Mouse (Mus musculus) limb, embryonic 11.5 days (tissue): Measurements from ENCODE around the gene Ercc1. TPM values are rescaled to one million over a fixed set of nuclear protein-coding genes. Genes with fewer than 3 reads are reported as not detected.

ENCODE experiments used
- ATAC-seq: fragments of 200-750 bp; cut with Nextera tagmentation; 2 replicates; pipeline ENCODE4 v1.8.0; 2017; ENCODE audit warnings: low read depth; ENCODE audit not compliant: insufficient number of reproducible peaks, low FRiP score, low TSS enrichment
- DNase-seq: peaks from one replicate; pipeline ENCODE4 v3.0.0-alpha.2; 2015; ENCODE audit warnings: low spot score
- H3K27ac ChIP-seq: fragments of 300-500 bp; sonication (generic); replicated peaks from 2 replicates; pipeline ENCODE4 v1.5.1; 2014; ENCODE audit warnings: low read depth, mild to moderate bottlenecking, low read length
- H3K27me3 ChIP-seq: fragments of 300-500 bp; sonication (generic); 2 replicates; pipeline ENCODE4 v1.6.1; 2014; ENCODE audit warnings: mild to moderate bottlenecking, low read length, mixed read lengths; ENCODE audit not compliant: control insufficient read depth, insufficient read depth
- H3K36me3 ChIP-seq: fragments of 300-500 bp; sonication (generic); 2 replicates; pipeline ENCODE4 v1.6.1; 2014; ENCODE audit warnings: mild to moderate bottlenecking, low read length, moderate library complexity, mixed read lengths; ENCODE audit not compliant: control insufficient read depth, insufficient read depth
- H3K4me1 ChIP-seq: fragments of 300-500 bp; sonication (generic); 2 replicates; pipeline ENCODE4 v1.6.1; 2014; ENCODE audit warnings: low read length, mixed read lengths; ENCODE audit not compliant: control insufficient read depth, insufficient read depth
- H3K4me2 ChIP-seq: fragments of 300-500 bp; sonication (generic); 2 replicates; pipeline ENCODE4 v1.6.1; 2014; ENCODE audit warnings: low read depth, mild to moderate bottlenecking, moderate library complexity; ENCODE audit not compliant: severe bottlenecking
- H3K4me3 ChIP-seq: fragments of 300-500 bp; sonication (generic); 2 replicates; pipeline ENCODE4 v1.5.1; 2014; ENCODE audit warnings: low read depth, low read length
- H3K9ac ChIP-seq: fragments of 300-500 bp; sonication (generic); 2 replicates; pipeline ENCODE4 v1.6.1; 2014; ENCODE audit warnings: mild to moderate bottlenecking, low read length
- H3K9me3 ChIP-seq: fragments of 300-500 bp; sonication (generic); 2 replicates; pipeline ENCODE4 v1.6.1; 2016; ENCODE audit warnings: low read length; ENCODE audit not compliant: control insufficient read depth
- WGBS: fragments of 180-500 bp; shearing (Covaris S2); extraction: QIAGEN DNeasy Blood & Tissue Kit; methylation state at CpG from one replicate; pipeline ENCODE4 v1.1.7; 2014; 5-methylcytosine and 5-hydroxymethylcytosine counted together
- polyA plus RNA-seq: library from polyadenylated mRNA; unstranded; fragments of >200 nt; fragmentation: Nextera tagmentation; extraction: Ambion mirVana; gene quantifications from 2 replicates; pipeline ENCODE4 v1.2.1, GENCODE M21; 2014

Ercc1 gene
- polyA plus RNA-seq, 1 experiment from 2014 or later: 114 TPM

GRCm38 (mm10) chr7:19318201-19318600, 26.4 kb upstream of the Ercc1 start:
- 60% methylated on average over 2 of the region's 2 CpGs for WGBS
- no peak overlapping the region for H3K4me3 ChIP-seq
- ATAC-seq (no peak), DNase-seq (no peak)
- no peaks in the 10 kb centered on the region for H3K9me3 ChIP-seq
- H3K27ac ChIP-seq: no peak overlapping the region
- no peak overlapping the region for H3K4me2 ChIP-seq
- peaks cover 9% of the 10 kb centered on the region; the same call in 1 of the 2 replicates for H3K27me3 ChIP-seq
- H3K4me1 ChIP-seq: 0 out of 2 replicates have a peak, but pooled peaks cover 7% of the 10 kb centered on the region
- H3K9ac ChIP-seq: no peak overlapping the region
- H3K36me3 ChIP-seq: no peaks in the 10 kb centered on the region

GRCm38 (mm10) chr7:19318676-19319075, 25.9 kb upstream of the Ercc1 start:
- ATAC-seq (no peak), DNase-seq (no peak)
- H3K9me3 ChIP-seq: no peaks in the 10 kb centered on the region
- no peak overlapping the region for H3K4me3 ChIP-seq
- WGBS: 82% methylated on average over 7 of the region's 7 CpGs
- no peak overlapping the region for H3K9ac ChIP-seq
- no peak overlapping the region for H3K27ac ChIP-seq
- no peak overlapping the region for H3K4me2 ChIP-seq
- H3K27me3 ChIP-seq: peaks cover 9% of the 10 kb centered on the region; the same call in 1 of the 2 replicates
- H3K36me3 ChIP-seq: no peaks in the 10 kb centered on the region
- H3K4me1 ChIP-seq: 0 out of 2 replicates have a peak, but pooled peaks cover 7% of the 10 kb centered on the region

- peaks cover 9% of the 10 kb centered on the region; the same call in 1 of the 2 replicates for H3K27me3 ChIP-seq
- H3K9me3 ChIP-seq: no peaks in the 10 kb centered on the region
- peak overlapping the region; percentile 34 for H3K4me3 ChIP-seq
- 13% methylated on average over 9 of the region's 9 CpGs for WGBS
- no peak overlapping the region for H3K27ac ChIP-seq
- H3K36me3 ChIP-seq: no peaks in the 10 kb centered on the region
- peak overlapping the region; percentile 57 for H3K9ac ChIP-seq
- H3K4me2 ChIP-seq: peak overlapping the region; percentile 83
- 0 out of 2 replicates have a peak, but pooled peaks cover 7% of the 10 kb centered on the region for H3K4me1 ChIP-seq
- ATAC-seq (peak; percentile 67; the same call in 1 of the 2 replicates), DNase-seq (no peak)
Measured at GRCm38 (mm10) chr7:19319458-19319857, 25.1 kb upstream of the Ercc1 start.

- DNase-seq (peak; percentile 98), ATAC-seq (peak; percentile 85)
- WGBS: 1% methylated on average over 41 of the region's 41 CpGs
- peak overlapping the region; percentile 34 for H3K4me3 ChIP-seq
- no peaks in the 10 kb centered on the region for H3K9me3 ChIP-seq
- H3K9ac ChIP-seq: peak overlapping the region; percentile 57
- peak overlapping the region; percentile 83 for H3K4me2 ChIP-seq
- H3K27me3 ChIP-seq: peaks cover 9% of the 10 kb centered on the region; the same call in 1 of the 2 replicates
- no peaks in the 10 kb centered on the region for H3K36me3 ChIP-seq
- H3K27ac ChIP-seq: no peak overlapping the region
- H3K4me1 ChIP-seq: 0 out of 2 replicates have a peak, but pooled peaks cover 7% of the 10 kb centered on the region
Measured at GRCm38 (mm10) chr7:19319906-19320305, 24.7 kb upstream of the Ercc1 start.

GRCm38 (mm10) chr7:19320637-19321036, 23.9 kb upstream of the Ercc1 start:
- 40% methylated on average over 7 of the region's 7 CpGs for WGBS
- H3K4me1 ChIP-seq: 0 out of 2 replicates have a peak, but pooled peaks cover 7% of the 10 kb centered on the region
- H3K9me3 ChIP-seq: no peaks in the 10 kb centered on the region
- H3K27me3 ChIP-seq: peaks cover 9% of the 10 kb centered on the region; the same call in 1 of the 2 replicates
- no peak overlapping the region for H3K9ac ChIP-seq
- H3K36me3 ChIP-seq: no peaks in the 10 kb centered on the region
- H3K4me3 ChIP-seq: no peak overlapping the region; the same call in 1 of the 2 replicates
- H3K27ac ChIP-seq: no peak overlapping the region
- DNase-seq (no peak), ATAC-seq (no peak)
- H3K4me2 ChIP-seq: peak overlapping the region; percentile 83; the same call in 1 of the 2 replicates

- 68% methylated on average over 5 of the region's 5 CpGs for WGBS
Measured at GRCm38 (mm10) chr7:19321464-19321863, 23.1 kb upstream of the Ercc1 start.

GRCm38 (mm10) chr7:19322489-19322888, 22.1 kb upstream of the Ercc1 start:
- no peaks in the 10 kb centered on the region for H3K36me3 ChIP-seq
- no peak for DNase-seq
- 49% methylated on average over 9 of the region's 9 CpGs for WGBS
- H3K27ac ChIP-seq: no peak overlapping the region
- peaks cover 20% of the 10 kb centered on the region for H3K4me1 ChIP-seq
- peaks cover 9% of the 10 kb centered on the region; the same call in 1 of the 2 replicates for H3K27me3 ChIP-seq
- H3K9me3 ChIP-seq: no peaks in the 10 kb centered on the region
- ATAC-seq: no peak
- no peak overlapping the region for H3K4me3 ChIP-seq
- no peak overlapping the region for H3K4me2 ChIP-seq
- H3K9ac ChIP-seq: no peak overlapping the region

More at GRCm38 (mm10) chr7:19321464-19321863, 23.1 kb upstream of the Ercc1 start:
- Histone ChIP-seq H3K36me3 (no peaks in the 10 kb centered on the region), H3K9me3 (no peaks in the 10 kb centered on the region), H3K27me3 (peaks cover 9% of the 10 kb centered on the region; the same call in 1 of the 2 replicates), H3K27ac (no peak overlapping the region), H3K4me3 (no peak overlapping the region), H3K4me2 (no peak overlapping the region), H3K4me1 (peaks cover 11% of the 10 kb centered on the region), H3K9ac (no peak overlapping the region)
- ATAC-seq: no peak
- no peak for DNase-seq

- DNase-seq (no peak), ATAC-seq (no peak)
- Histone ChIP-seq H3K27me3 (peaks cover 8% of the 10 kb centered on the region; the same call in 1 of the 2 replicates), H3K4me1 (peaks cover 23% of the 10 kb centered on the region), H3K9me3 (no peaks in the 10 kb centered on the region), H3K36me3 (no peaks in the 10 kb centered on the region), H3K4me2 (no peak overlapping the region), H3K27ac (no peak overlapping the region), H3K4me3 (no peak overlapping the region), H3K9ac (no peak overlapping the region)
- 88% methylated on average over 11 of the region's 11 CpGs for WGBS
Measured at GRCm38 (mm10) chr7:19324221-19324620, 20.4 kb upstream of the Ercc1 start.
